In the genomic region with DNA sequence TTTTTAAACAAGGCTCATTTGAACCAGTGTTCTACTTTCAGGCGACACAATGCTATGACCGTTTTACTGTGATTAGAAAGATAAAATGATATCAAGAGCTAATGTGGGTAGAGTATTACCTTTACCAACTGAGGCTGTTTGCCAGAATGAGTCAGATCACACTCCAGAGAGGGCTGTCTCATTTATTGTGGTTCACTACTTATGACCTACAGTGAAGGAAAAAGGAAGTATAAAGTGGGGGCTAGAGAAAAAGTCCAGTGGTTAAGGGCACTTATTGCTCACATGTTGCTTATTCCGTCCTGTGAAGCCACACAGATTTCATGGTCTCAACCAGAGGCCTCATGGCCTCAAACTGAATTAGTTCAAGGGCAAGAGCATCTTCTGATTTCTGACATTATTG, we compare ENCODE assay signal across 18 mouse cellular contexts.
"Had no signal": no experiment of that assay in that cellular context is flagged by ENCODE, and none has a peak within 500 bp of the region (broad histone marks: within the 10 kb centered on the region; RNA-seq: fewer than 3 reads in every experiment).

No protein-coding gene starts in this region.

- H3K27me3 ChIP-seq: limb, embryonic 12.5 days; limb, embryonic 15.5 days; midbrain, embryonic 12.5 days; midbrain, embryonic 15.5 days had no signal

- H3K4me1 ChIP-seq: limb, embryonic 12.5 days; limb, embryonic 15.5 days; midbrain, embryonic 12.5 days; midbrain, embryonic 15.5 days had no signal

- H3K9ac ChIP-seq: limb, embryonic 12.5 days; limb, embryonic 15.5 days; liver, embryonic 14.5 days; liver, postnatal 0 days; lung, embryonic 14.5 days; midbrain, embryonic 12.5 days; midbrain, embryonic 15.5 days had no signal

- H3K9me3 ChIP-seq: limb, embryonic 12.5 days; limb, embryonic 15.5 days; midbrain, embryonic 12.5 days; midbrain, embryonic 15.5 days had no signal

- DNase-seq: kidney, adult 2 months; kidney, postnatal 10 days; kidney, postnatal 36 days; layer of hippocampus, postnatal 36 days; left cerebral cortex, postnatal 4 days; liver, postnatal 0 days; lung, embryonic 14.5 days; thymus, postnatal 25 days had no signal

- ATAC-seq: intestine, embryonic 16.5 days; liver, postnatal 0 days; lung, postnatal 0 days; midbrain, embryonic 15.5 days had no signal

- H3K36me3 ChIP-seq: limb, embryonic 12.5 days; limb, embryonic 15.5 days; midbrain, embryonic 12.5 days; midbrain, embryonic 15.5 days had no signal

- H3K27ac ChIP-seq: layer of hippocampus, adult 2 months; limb, embryonic 12.5 days; limb, embryonic 15.5 days; liver, embryonic 14.5 days; midbrain, embryonic 12.5 days; midbrain, embryonic 15.5 days; stomach, postnatal 0 days had no signal

- H3K4me2 ChIP-seq: limb, embryonic 12.5 days; limb, embryonic 15.5 days; liver, embryonic 11.5 days; lung, embryonic 14.5 days; midbrain, embryonic 12.5 days; midbrain, embryonic 15.5 days had no signal

- H3K4me3 ChIP-seq: layer of hippocampus, adult 2 months; limb, embryonic 12.5 days; limb, embryonic 15.5 days; midbrain, embryonic 12.5 days; midbrain, embryonic 15.5 days had no signal
